Mouse (Mus musculus): Measurements from ENCODE around the gene Usf1.

Gene Usf1

DNA sequence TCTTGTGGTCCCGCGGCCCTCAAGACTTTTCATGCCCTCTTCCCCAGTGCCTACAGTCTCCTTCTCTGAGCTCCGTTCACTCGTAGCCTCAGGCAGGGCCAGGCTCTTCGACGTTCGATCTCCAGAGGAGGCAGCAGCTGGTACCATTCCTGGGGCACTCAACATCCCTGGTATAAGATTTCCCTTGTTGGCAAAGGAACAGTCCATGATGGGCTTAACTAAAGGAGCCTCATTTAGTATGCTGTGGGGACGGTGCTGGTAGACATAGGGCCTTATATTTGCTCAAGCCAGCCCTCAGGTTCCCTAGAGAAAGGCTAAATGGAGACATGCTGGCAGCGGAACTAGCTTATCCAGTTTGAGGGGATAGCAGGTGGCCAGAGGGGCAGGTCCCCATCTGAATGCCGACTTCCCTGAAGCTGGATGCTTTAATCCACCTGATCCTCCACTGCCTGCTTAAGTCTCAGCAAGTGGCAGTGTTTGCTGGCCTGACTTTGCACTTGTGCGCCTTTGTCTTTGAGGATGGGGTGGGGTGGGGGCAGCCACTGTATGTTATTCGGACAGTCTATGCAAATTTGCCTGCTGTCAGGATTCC is 8.3 kb downstream of the Usf1 start:
- peak; percentile 53 to 66 for DNase-seq

DNA sequence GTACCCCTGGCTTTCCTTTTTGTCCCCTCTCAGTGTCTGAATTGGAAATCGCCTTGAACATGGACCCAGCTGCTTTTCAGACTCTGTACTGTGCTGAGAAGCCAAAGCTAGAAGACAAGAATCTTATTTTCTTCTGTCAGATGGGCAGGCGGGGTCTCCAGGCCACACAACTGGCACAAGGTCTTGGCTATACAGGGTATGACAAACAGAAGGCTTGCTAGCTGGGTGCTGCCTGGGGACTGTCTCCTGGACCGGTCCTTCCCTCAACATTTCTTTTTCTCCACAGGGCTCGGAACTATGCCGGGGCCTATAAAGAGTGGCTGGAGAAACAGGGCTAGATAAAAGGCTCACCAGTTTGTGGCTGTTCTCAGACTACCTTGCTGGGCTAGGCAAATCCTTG is 8.8 kb downstream of the Usf1 start:
- DNase-seq = no peak

DNA sequence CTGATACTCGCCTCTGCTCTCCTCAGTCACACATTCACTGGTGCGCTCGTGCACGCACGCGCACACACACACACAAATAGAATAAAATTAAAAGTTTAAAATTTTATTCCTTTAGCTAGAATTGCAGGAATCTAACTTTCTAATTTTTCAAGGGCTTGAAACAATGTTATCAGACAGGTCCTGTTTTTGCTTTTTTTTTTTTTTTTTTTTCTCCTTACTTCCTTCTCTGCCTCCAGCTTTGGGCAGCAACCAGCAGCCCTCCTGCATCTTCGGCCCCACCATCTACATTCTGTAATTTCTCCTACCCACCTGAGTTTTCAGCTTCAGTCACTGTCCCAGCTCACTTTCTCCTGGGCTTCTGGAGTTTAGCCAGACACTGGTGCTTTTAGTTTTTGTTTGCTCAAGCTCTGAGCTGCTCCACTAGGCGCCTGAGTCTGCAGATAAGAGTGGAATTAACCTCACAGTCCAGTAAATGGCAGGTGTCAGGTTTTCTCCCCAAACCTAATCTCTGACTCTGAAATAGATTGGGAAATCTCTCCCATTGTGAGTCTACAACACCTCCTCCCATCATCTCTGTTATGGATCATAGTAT is 11.5 kb downstream of the Usf1 start:
- DNase-seq = peak in 1 of 2 experiments; percentile 42

DNA sequence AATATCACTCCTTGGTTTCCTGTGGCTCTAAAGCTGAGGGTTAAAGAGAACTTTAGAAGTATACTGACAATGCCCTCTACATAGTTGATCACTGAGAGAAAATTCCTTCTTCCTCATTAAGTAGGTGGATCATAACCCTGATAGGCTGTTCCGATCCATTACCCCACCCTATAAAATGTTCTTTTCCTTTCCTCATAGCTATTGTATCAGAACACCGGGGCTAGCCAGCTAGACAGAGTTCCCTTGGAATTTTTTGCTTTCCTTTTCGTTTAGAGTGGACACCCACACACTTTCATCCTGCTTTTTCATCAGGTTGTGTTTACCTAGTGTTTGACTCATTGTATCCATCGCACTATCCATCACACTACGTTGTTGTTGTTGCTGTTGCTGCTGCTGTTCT is 13.5 kb downstream of the Usf1 start:
- no peak for DNase-seq

DNA sequence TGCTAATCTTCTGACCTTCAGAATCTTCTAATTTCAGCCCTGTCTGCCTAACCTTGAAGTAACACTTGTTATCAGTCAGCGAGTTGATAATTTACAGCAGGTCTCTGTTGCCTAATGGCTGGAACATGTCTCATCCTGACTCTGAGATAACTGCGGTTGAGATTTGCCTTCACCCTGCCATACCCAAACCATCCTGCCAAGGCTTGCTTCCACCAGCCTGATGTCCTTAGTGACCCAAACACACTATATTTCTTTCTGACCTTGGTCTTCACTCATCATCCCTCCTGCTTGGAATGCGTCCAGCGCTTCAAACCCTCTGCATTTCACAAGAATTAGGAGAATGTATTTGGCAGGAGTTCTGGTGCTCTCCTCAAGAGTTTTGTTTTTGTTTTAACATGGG is 14.0 kb downstream of the Usf1 start:
- DNase-seq = peak in 1 of 2 experiments; percentile 31

DNA sequence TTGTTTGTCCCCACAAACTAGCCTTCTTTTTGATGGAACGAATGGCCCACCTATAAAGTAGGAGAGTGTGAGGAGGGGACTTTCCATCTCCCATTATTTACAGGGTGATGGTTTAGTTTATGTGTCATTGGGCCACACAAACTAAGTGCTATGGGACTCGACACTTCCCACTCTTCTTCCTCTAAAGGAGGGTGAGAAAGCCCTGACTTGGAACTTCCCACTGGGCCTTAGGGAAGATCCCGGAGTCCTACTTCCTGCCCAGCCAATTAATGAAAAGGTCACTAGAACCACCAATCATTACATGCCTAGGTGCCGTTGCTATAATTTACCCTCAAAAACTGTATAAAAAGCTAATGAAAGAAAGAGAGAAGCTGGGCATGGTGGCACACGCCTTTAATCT is 21.0 kb downstream of the Usf1 start:
- DNase-seq = no peak

DNA sequence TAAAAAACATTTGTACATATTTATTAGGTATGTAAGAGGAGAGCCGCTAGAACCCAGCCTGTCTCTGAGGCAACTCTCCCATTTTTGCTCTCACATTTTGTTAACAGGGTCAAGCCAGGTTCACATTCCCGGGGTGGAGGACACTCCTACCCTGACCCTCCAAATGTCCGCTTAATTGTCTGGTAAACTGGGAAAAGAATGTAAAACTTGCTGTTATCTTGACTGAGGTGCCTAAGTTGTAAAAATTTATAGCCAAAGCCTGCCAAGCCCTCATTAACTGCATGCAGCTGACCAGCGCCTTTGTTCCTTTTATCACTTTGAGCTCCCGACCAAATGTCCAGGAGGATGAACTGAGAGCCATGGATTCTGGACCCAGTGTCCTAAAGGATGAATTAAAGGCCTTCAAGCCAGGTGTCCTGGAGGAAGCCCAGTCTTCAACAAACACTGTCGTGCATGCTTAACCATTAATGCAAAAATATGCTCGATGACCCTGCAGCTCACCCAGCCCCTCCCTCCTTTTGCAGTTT is 24.2 kb downstream of the Usf1 start:
- DNase-seq = no peak

DNA sequence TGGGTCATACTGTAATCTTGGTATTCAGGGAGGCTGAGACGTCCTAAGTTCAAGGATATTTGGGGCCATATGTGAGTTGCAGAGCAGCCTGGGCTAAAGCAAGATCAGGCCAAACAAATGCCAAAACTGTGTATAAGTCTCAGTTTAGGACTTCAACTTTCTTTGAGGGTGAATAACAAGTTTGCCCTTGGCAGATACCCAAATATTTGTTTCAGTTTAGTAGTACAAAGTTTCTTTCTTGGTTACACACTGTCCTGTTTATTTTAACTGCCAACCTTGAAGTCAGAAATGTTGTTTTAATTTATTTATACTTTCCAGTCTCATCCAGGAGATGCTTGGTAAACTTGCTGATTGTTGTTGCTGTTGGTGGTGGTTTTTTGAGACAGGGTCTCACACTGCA is 24.9 kb downstream of the Usf1 start:
- DNase-seq = no peak

DNA sequence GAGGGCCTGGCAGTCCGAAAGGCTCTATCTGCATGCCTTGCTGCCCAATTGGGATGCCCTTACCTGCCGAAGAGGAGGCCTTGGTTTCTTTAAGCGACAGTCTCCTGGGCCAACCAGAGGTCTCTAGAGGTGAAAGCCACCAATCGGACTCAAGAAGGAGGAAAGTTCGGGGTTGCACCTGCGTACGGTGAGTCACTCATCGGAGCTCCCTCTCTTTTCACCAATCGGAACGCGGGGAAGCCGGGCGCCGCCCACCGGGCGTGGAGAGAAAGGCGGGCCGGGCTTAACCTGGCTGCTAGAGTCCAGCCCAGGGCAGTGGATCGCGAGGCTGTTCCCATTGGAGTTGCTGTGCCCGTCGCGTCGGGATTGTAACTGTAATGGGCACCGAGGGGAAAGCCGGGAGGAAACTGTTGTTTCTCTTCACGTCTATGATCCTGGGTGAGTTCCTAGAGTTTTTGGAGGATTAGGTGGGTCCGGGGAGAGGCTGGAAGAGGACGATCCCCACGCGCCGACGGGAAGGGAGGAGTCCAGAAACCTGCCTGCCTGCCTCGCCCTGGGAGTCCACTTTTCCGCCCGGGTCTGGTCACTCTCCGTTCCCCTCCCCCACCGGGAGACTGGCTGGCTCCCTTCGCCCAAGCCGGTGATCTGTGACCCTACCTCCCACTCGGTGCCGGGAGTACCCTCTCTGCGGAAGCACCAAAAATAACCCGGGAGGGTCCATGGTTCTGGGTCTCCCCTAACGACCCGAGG is 26.3 kb downstream of the Usf1 start, which contains the start of gene F11r:
Gene F11r, plus strand, starts transcription at position 272 of the 750 bp plus-strand sequence.
- peak; percentile 97 to 98 for DNase-seq

DNA sequence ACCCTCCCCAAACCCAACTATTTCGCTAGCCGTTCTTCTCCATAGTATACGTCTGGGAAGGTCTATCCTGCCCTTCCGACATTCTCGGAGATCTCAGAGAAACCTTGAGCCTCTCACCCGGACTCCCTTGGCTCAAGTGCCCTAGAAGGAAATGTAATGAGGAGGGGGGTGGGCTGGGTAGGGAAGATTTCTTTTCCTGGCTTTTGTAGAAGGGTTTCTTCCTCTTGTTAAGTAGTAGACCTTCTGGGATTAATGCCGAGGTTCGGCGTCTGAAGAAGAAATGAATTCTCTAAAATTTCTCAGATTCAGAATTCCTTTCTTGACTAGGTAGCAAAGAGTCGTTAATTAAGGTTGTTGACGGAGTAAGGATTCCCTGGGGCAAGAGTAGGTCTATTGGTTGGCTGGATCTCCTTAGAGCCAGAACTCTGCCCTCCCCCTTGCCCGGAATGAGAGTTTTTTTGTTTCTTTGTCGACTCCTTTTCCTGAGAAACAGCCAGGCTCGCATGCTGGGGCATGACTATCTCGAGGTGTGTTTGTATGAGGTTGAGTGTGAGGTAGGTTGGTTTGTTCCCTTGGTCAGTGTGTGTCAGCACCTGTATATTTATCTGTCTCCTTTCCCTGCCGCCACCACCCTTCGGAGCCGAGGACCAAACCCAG is 27.0 kb downstream of the Usf1 start:
- no peak for DNase-seq

DNA sequence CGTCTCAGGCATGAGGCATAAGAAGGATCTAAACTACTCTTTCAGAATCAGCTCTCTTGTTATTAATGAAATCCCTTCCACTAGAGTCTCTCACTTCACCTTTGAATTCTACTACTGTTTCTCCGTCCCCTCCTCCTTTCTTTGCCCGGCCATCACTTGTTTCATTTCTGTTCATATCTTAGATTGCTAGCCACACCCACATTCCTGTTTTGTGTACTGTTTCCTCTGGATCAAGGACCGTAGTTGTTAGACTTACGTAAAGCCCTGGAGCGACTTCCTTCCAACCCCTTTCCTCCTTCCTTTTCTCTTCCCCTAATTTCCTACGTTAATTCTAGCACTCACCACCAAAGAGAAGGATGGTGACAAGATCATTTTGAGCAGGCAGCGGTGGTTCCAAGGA is 28.0 kb downstream of the Usf1 start:
- peak in 1 of 2 experiments; percentile 63 for DNase-seq

DNA sequence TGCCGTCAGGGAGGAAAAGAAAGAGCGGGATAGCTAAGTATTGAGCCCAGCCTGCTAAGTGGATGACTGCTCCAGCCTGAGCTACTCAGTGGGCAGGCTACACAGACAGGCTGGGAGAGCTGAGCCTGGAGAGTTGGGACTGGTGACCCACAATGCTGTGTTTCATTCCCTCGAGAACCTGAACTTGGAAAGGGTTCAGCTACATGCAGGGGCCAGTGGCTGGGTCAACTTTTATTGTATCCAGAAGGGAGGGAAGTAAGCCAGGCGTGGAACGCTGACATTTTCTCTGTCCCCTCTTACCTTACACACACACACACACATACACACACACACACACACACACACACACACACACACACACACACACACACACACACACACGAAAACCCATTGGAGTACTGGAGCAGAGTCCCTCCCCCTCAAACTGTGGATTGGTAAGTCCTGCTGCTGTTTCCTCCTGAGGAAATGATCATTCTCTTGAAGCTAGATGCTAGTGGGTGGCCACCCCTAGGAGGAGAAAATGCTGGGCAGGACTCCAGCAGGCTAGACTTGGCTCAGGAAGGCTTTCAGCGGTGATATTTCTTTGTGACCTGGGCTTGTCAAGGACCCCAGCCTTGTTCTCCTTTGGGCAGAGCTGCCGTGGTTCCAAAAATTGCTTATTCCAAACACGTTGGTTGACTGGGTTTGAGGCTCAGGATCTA is 29.1 kb downstream of the Usf1 start:
- DNase-seq = peak; percentile 74 to 86

DNA sequence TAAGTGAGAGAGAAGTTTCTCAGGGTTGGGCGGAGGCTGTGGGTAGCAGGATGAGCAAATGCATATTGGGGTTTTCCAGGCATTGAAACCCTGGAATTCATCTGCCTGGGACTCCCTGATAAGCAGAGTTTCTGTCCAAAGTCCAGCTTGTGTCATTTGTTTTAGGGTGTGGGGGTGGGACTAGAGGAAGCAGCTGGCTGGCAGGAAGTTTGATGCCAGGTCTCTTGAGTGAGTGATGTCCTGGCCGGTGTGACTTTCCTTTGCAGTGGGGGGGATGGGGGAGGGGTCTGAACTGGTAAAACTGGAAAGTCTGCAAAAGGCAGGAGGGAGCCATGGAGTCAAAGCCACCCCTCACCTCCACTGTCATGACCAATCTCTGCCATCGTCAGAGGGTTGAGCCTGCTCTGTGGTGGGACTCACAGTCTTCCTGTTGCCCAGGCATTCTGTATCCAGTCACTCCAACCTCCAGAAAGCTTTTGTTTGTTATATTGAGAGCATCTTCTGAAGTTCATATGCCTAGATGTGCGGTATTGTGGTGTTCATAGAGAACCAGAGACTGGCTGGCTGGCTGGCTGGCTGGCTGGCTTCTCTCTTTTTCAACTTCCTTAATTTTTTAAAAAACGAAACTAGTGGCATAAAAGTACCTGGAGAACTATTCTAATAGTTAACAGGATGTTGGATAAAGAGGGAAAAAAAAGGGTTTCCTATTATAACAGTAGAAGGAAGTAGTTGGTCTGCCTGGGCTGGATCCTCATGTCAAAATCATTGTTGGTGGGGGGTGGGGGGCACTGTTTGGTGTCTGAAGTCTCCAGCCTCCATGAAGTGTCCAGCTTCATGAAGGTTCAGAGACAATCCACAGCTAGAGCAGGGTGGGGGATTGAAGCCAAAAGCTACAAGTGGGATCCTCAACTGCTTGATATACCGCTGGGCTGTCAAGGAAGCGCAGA is 30.6 kb downstream of the Usf1 start:
- peak; percentile 40 to 65 for DNase-seq

DNA sequence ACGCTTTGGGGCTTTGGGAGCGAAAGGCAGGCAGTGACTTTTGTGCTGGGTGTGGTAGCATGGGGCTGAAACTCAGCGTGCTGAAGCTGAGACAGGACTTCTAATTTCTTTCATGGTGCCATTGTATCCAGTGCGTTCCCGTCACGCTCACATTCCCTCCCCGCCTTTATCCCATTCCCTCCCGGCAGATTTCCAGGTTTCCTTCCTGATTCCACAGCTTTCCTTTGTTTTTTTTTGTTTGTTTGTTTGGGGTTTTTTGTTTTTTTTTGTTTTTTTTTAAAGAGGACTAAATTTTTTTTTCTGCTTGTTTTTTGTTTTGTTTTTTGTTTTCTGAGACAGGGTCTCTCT is 31.3 kb downstream of the Usf1 start:
- DNase-seq = no peak

DNA sequence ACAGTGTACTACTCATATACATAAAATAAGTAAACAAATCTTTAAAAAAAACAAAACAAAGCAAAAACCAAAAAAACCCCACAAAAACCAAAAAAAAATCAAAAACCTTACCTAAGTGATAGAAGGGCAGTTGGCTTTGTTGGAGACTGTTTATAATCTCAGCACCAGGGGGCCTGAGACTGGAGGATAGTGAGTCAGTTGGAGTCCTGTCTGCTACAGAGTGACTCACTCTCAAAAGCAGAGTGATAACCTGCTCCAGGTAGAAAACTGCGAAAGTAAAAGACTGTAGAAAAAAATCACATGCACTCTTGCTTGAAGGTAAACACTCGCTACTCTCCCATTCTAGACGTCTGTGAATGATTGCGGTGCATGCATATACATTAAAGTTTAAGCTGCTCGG is 33.9 kb downstream of the Usf1 start:
- DNase-seq = no peak

DNA sequence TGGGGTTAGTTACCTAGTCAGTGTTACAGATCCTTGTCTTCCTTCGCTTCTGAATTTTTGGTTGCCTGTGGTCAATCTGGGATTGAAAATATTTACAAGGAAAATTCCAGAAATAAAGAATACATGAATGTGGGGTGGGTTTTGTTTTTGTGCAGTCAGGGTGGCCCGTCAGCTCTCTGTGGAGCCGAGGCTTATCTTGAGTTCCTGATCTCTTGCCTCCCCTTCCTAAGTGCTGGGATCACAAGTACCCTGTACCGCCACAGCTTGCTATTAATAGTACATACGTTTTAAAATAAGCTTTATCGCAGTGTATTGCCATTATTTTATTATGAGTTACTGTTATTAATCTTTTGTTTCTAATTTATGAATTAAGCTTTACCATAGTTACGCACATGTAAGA is 35.7 kb downstream of the Usf1 start:
- DNase-seq = no peak

DNA sequence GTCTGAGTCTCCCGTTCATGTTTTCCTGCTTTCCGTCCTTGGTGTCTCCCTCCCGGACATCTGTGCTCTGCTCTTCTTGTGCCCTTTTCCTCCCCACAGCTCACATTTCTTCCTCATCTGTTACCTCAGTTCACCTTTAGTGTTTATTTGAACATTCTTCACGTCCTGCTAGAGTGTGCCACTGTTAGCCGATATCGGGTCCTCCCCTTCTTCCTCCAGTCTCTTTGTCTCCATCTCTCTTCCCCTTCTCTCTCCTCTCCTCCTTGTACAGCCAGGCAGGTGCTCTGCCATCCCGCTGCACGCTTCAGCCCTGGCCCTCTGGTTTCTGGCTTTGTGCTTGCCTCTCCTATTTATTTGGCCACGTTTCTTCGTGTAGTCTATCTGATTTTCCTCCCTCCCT is 36.6 kb downstream of the Usf1 start:
- DNase-seq = no peak

DNA sequence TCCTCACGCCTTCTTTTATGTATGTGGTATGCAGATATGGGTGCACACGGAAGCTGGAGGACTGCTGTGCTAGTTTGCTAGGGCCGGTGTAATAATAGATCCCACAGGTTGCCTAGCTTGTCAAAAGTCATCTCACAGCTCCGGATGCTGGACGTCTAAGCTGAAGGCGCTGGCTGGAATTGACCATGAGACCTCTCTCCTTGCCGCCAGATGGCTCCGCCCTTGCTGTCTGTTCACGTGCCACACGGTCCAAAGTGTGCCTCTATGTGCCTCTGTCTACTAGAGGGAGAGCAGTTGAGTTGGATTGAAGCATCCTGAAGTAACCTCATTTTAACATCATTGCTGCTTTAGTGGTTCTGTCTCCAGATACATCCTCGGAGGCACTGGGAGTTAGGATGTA is 38.9 kb downstream of the Usf1 start:
- no peak for DNase-seq

DNA sequence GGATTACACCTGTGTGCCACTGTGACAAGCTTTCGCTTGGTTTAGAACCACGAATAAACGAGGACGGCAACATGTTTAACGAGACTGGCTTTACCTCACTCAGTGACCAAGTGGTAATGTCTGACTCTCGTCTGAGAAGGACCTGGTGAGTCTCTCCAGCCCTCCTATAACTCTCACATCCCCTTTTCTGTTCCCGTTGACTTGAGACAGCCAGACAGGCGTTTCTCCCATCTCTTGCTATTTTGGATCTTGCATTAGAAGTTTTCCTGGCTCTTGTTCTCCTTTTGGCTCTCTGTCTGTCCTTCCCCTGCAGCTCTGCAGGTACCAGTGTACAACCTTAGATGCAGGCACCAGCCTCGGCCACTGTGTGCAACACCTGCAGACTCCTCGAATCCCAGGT is 39.9 kb downstream of the Usf1 start:
- DNase-seq = no peak

DNA sequence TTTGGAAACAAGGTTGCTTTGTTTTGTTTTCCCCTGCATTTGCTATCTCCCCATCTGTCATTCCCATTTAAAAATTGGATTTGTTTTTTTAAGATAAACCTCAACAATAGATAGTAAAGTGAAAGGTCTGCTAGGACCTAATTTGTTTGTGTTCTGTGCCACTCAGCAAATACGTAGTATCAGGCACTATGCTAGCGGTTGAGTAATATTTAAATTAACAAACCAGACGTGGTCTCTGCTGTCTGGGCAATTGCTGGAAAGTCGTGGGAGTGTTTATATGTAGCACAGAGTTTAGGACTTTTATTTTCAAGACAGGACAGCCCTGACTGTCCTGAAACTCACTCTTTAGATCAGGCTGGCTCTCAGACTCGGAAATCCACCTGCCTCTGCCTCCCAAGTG is 41.4 kb downstream of the Usf1 start:
- no peak for DNase-seq

DNA sequence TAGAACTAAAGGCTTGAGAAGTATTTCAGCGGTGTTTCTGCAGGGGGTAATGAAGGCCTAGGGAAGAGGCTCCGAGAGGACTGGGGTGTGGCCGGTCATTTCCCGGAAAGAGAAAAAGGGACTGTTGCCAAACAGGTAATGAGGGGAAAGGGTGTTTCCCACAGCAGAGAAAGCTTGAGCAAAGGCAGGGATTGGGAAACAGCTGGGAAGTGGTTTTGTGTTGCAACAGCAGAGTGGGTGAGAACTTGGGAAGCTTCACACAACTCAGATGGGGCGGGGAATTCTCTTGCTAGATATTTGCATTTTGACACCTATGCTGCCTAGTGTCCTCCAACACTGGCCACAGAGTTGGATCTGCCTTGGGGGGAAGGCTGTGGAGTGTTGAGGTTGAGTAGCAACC is 41.8 kb downstream of the Usf1 start:
- peak; percentile 50 to 59 for DNase-seq

DNA sequence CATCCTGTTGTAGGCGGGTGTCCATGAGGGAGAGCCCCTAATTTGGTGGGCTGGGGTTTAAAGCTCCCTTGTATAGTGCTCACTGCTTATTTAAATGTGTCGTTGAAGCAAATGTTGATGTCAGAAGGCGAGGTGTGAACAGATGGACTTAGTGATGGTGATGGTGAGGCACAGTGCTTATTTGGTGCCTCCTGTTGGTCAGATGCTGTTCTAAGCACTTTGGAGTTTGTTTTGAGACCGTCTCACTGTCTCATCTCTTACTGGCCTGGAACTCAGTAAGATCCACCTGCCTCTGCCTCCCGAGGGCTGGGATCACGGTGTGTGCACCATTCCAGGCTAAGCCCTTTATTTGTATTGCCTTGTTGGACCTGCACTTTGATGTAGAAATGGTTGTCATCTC is 43.8 kb downstream of the Usf1 start:
- DNase-seq = no peak

Data from lung, adult 18-20 months (tissue).